Comparison of ENCODE assay signal across 1 mouse cellular context in the genomic region with DNA sequence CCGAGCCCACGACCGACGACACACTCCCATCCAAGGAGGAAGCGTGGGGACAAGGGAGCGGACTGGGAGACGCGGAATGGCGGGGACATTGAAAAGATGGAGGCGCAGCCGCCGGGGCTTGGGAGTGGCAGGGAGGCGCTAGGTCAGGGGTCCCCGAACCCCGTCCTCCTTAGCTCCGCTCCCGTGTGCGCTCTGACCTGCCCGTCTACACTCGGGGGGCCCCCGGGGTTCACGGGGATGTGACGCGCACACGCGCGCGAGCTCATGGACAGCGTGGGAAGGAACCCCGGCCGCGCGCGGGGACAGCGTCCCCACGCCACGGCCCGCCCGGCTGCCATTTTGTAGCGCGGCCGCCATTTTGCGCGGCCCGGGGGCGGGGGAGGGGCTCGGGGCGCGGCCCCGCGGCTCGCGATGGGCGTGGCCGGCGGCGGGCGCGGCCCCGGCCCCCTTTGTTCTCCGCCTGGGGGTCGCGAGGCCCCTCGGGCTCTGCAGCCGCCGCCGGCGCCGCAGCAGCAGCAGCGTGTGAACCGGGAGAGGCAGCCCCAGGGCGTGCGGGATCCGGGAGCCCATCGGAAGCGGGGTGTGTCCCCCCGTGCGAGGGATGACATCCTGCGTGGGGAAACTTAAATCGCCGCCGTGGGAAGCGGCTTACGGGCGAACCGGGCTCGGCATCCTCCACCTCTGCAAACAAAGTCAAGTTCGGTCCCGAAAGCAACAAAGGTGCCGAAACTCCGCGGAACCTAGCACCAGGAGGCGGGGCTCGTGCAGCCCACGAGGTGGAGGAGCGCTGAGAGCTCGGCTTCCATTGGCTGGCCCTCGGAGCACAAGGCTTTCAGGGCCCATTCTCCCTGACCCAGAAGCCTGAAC.
TF ChIP-seq lines count a peak whose summit lies in the region.

No protein-coding gene starts in this region.

TF ChIP-seq in CH12.LX, 34 proteins besides CTCF, POLR2A, EP300 and RAD21 (continued from another document):
- peak; percentile 90 for TF ChIP-seq ZC3H11A (IDR thresholded peaks at IDR 0.05; ENCODE audit: low read depth, low read length)
- TF ChIP-seq MXI1 (IDR thresholded peaks at IDR 0.05; ENCODE audit: low read depth, low read length): peak; percentile 88
- peak; percentile 62; the same call in 1 of the 2 replicates for TF ChIP-seq UBTF (IDR thresholded peaks at IDR 0.05; ENCODE audit: low read depth, low read length)
- peak; percentile 63; the same call in 1 of the 2 replicates for TF ChIP-seq RCOR1 (conservative IDR thresholded peaks at IDR 0.05; ENCODE audit: low read depth, low read length)
- peak; percentile 28; the same call in 1 of the 2 replicates for TF ChIP-seq USF1 (IDR thresholded peaks at IDR 0.05; ENCODE audit: low read depth, low read length)
- TF ChIP-seq MAFK (IDR thresholded peaks at IDR 0.05; ENCODE audit: insufficient replicate concordance, low read length): no peak
- 0 out of 2 replicates have a peak, but pooled peaks have one; percentile 42 for TF ChIP-seq KAT2A (IDR thresholded peaks at IDR 0.05; ENCODE audit: insufficient replicate concordance, low read length)
- no peak for TF ChIP-seq PAX5 (IDR thresholded peaks at IDR 0.05; ENCODE audit: low read length)
- 0 out of 2 replicates have a peak, but pooled peaks have one; percentile 50 for TF ChIP-seq POLR2AphosphoS2 (IDR thresholded peaks at IDR 0.05; ENCODE audit: low read depth, low read length)
- TF ChIP-seq JUND (conservative IDR thresholded peaks at IDR 0.05; ENCODE audit: low read depth, low read length): no peak
- no peak for TF ChIP-seq ZNF384 (IDR thresholded peaks at IDR 0.05; ENCODE audit: low read depth, low read length)
- TF ChIP-seq ZKSCAN1 (IDR thresholded peaks at IDR 0.05; ENCODE audit: borderline replicate concordance, low read depth, low read length): no peak
- TF ChIP-seq NRF1 (IDR thresholded peaks at IDR 0.05; ENCODE audit: low read depth, low read length): peak; percentile 78
- peak; percentile 33; the same call in 1 of the 2 replicates for TF ChIP-seq HCFC1 (IDR thresholded peaks at IDR 0.05; ENCODE audit: low read depth, low read length)
- peak; percentile 54; the same call in 1 of the 2 replicates for TF ChIP-seq CHD1 (IDR thresholded peaks at IDR 0.05; ENCODE audit: low read depth, low read length)
- TF ChIP-seq MYC (IDR thresholded peaks at IDR 0.05; ENCODE audit: low read depth, low read length): peak; percentile 47; the same call in 1 of the 2 replicates
- TF ChIP-seq ELF1 (IDR thresholded peaks at IDR 0.05; ENCODE audit: low read depth, low read length): peak; percentile 28; the same call in 1 of the 2 replicates
- no peak; the same call in none of the 2 replicates for TF ChIP-seq TBP (conservative IDR thresholded peaks at IDR 0.05; ENCODE audit: low read depth, low read length)
- TF ChIP-seq TCF12 (IDR thresholded peaks at IDR 0.05; ENCODE audit: low read depth, low read length): peak; percentile 87
- peak; percentile 84 for TF ChIP-seq MAX (IDR thresholded peaks at IDR 0.05; ENCODE audit: low read length)
